Mouse (Mus musculus) liver, embryonic 16.5 days (tissue): ENCODE data around the gene Slc10a7. TPM values are rescaled to one million over a fixed set of nuclear protein-coding genes. Genes with fewer than 3 reads are reported as not detected.
"Not testable (repeated sequence)": the region's sequence is repeated elsewhere in the genome, so short reads cannot be mapped to it uniquely, and the experiment has no call there.

Experiments used
- ATAC-seq: fragments of 200-750 bp; cut with Nextera tagmentation; 2 replicates; pipeline ENCODE4 v1.8.0; 2017; ENCODE audit warnings: low read depth, mild to moderate bottlenecking, moderate number of reproducible peaks, moderate library complexity
- H3K27ac ChIP-seq: fragments of 300-500 bp; sonication (generic); 2 replicates; pipeline ENCODE4 v1.5.1; 2014; ENCODE audit warnings: mild to moderate bottlenecking, low read length
- H3K27me3 ChIP-seq: fragments of 300-500 bp; sonication (generic); 2 replicates; pipeline ENCODE4 v1.6.1; 2014; ENCODE audit warnings: low read depth, low read length, mixed read lengths; ENCODE audit not compliant: control insufficient read depth, insufficient read depth
- H3K36me3 ChIP-seq: fragments of 300-500 bp; sonication (generic); 2 replicates; pipeline ENCODE4 v1.6.1; 2014; ENCODE audit warnings: mild to moderate bottlenecking; ENCODE audit not compliant: control insufficient read depth, insufficient read depth
- H3K4me1 ChIP-seq: fragments of 300-500 bp; sonication (generic); 2 replicates; pipeline ENCODE4 v1.6.1; 2014; ENCODE audit warnings: low read depth, low read length, mixed read lengths; ENCODE audit not compliant: control insufficient read depth
- H3K4me2 ChIP-seq: fragments of 300-500 bp; sonication (generic); 2 replicates; pipeline ENCODE4 v1.6.1; 2014; ENCODE audit warnings: low read depth, low read length, mixed read lengths
- H3K4me3 ChIP-seq: fragments of 300-500 bp; sonication (generic); 2 replicates; pipeline ENCODE4 v1.5.1; 2014; ENCODE audit warnings: low read depth, mild to moderate bottlenecking, low read length
- H3K9ac ChIP-seq: fragments of 300-500 bp; sonication (generic); 2 replicates; pipeline ENCODE4 v1.6.1; 2014; ENCODE audit warnings: low read depth, low read length
- H3K9me3 ChIP-seq: fragments of 300-500 bp; sonication (generic); replicated peaks from 2 replicates; pipeline ENCODE4 v1.6.1; 2016; ENCODE audit warnings: low read length; ENCODE audit not compliant: control insufficient read depth
- WGBS: fragments of 180-500 bp; shearing (Covaris S2); extraction: QIAGEN DNeasy Blood & Tissue Kit; methylation state at CpG from one replicate; pipeline ENCODE4 v1.1.7; 2014; ENCODE audit not compliant: insufficient replicate concordance; 5-methylcytosine and 5-hydroxymethylcytosine counted together
- polyA plus RNA-seq: library from polyadenylated mRNA; unstranded; fragments of >200 nt; fragmentation: Nextera tagmentation; extraction: Ambion mirVana; gene quantifications from 2 replicates; pipeline ENCODE4 v1.2.1, GENCODE M21; 2015

The Slc10a7 gene
- polyA plus RNA-seq, 1 experiment from 2014 or later = 6.2 TPM

DNA sequence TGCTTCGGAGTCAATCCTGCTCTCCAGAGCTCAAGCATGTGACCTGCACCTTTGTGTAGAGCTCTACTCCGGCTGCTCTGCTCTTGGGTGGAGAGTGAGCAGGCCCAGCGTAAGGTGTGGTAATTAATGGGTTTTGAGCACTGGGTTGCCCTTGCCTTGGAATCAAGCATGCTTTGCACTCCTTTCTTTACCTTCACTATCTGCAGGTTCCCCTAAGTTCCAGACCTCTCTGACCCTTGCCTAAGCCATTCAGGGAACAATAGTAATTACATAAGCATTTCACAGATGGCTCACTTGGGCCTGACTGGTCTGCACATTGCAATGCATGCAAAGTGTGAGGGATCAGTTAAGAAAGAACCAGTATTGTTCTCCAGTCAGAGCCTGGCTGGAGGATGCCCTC lies 28.6 kb downstream of the Slc10a7 start:
- H3K27ac ChIP-seq = no peak overlapping the region
- no peak overlapping the region for H3K4me3 ChIP-seq
- H3K9ac ChIP-seq = no peak overlapping the region
- no peaks in the 10 kb centered on the region for H3K9me3 ChIP-seq
- no peak for ATAC-seq
- H3K4me1 ChIP-seq = no peaks in the 10 kb centered on the region
- no peak overlapping the region for H3K4me2 ChIP-seq
- 84% methylated on average over 3 of the region's 3 CpGs for WGBS
- H3K36me3 ChIP-seq = peaks cover 4% of the 10 kb centered on the region
- no peaks in the 10 kb centered on the region for H3K27me3 ChIP-seq

- H3K4me3 ChIP-seq, H3K36me3 ChIP-seq, H3K4me1 ChIP-seq, H3K9ac ChIP-seq, ATAC-seq, H3K9me3 ChIP-seq, H3K4me2 ChIP-seq, H3K27me3 ChIP-seq, H3K27ac ChIP-seq: not testable (repeated sequence)
- WGBS = 86% methylated on average over 3 of the region's 6 CpGs
Measured at GRCm38 (mm10) chr8:78542670-78543069, 33.5 kb downstream of the Slc10a7 start.

DNA sequence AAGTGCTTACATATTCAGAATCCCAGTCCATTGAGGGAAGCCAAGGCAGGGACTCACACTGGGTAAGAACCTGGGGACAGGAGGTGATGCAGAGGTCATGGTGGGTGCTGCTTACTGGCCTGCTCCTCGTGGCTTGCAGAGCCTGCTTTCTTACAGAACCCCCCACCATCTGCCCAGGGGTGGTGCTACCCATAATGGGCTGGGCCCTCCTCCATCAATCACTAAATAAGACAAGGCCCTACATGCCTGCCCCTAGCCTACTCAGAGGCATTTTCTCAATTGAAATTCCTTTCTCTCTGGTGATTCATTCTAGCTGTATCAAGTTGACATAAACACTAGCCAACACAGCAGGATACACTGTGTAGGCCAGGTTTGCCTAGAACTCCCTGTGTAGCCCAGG lies 34.5 kb downstream of the Slc10a7 start:
- H3K36me3 ChIP-seq = peaks cover 4% of the 10 kb centered on the region; the same call in 1 of the 2 replicates
- no peak overlapping the region for H3K9ac ChIP-seq
- 58% methylated on average over 1 of the region's 1 CpGs for WGBS
- no peaks in the 10 kb centered on the region for H3K9me3 ChIP-seq
- H3K4me2 ChIP-seq = no peak overlapping the region
- no peak for ATAC-seq
- H3K27me3 ChIP-seq = no peaks in the 10 kb centered on the region
- no peak overlapping the region for H3K4me3 ChIP-seq
- H3K4me1 ChIP-seq = no peaks in the 10 kb centered on the region; the same call in 1 of the 2 replicates
- no peak overlapping the region for H3K27ac ChIP-seq

DNA sequence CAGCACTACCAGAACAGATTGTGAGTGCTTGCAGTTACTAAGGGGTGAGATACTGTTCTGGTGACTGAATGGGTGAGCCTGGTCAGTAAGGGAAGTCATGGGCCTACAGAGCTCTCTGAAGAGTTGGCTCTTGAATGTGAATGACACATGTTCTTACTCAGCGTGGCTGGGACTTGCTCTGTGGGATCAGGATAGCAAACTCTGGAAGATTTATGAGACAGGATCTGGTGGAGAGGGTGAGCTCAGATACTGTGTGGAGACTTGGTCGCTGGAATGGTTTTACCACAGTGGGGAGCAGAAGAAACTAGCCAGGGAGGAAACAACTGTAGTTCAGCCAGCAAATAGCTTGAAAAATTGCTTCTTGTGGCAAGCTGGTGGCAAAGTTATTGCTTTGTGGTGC lies 35.4 kb downstream of the Slc10a7 start:
- Histone ChIP-seq H3K9ac (no peak overlapping the region), H3K9me3 (no peaks in the 10 kb centered on the region), H3K4me2 (no peak overlapping the region), H3K27me3 (no peaks in the 10 kb centered on the region), H3K4me1 (no peaks in the 10 kb centered on the region; the same call in 1 of the 2 replicates), H3K4me3 (no peak overlapping the region), H3K36me3 (peaks cover 4% of the 10 kb centered on the region; the same call in 1 of the 2 replicates), H3K27ac (no peak overlapping the region)
- no peak for ATAC-seq
- 56% methylated on average over 2 of the region's 2 CpGs for WGBS

- not testable (repeated sequence) for H3K36me3 ChIP-seq, H3K4me3 ChIP-seq, H3K9ac ChIP-seq, ATAC-seq, H3K9me3 ChIP-seq, H3K27me3 ChIP-seq, H3K4me2 ChIP-seq, H3K27ac ChIP-seq, H3K4me1 ChIP-seq
- 22% methylated on average over 7 of the region's 14 CpGs for WGBS
Measured at GRCm38 (mm10) chr8:78545153-78545817, 36.1 kb downstream of the Slc10a7 start.

GRCm38 (mm10) chr8:78549971-78550751 lies 41.0 kb downstream of the Slc10a7 start:
- H3K9me3 ChIP-seq = no peaks in the 10 kb centered on the region
- no peak overlapping the region for H3K4me3 ChIP-seq
- no peak overlapping the region for H3K27ac ChIP-seq
- no peaks in the 10 kb centered on the region for H3K36me3 ChIP-seq
- H3K4me2 ChIP-seq = no peak overlapping the region
- no peaks in the 10 kb centered on the region for H3K27me3 ChIP-seq
- H3K4me1 ChIP-seq = no peaks in the 10 kb centered on the region; the same call in 1 of the 2 replicates
- WGBS = 72% methylated on average over 10 of the region's 10 CpGs
- no peak overlapping the region for H3K9ac ChIP-seq
- no peak for ATAC-seq

- Histone ChIP-seq H3K9me3 (no peaks in the 10 kb centered on the region), H3K4me3 (no peak overlapping the region), H3K36me3 (no peaks in the 10 kb centered on the region), H3K4me2 (no peak overlapping the region), H3K4me1 (no peaks in the 10 kb centered on the region), H3K27me3 (no peaks in the 10 kb centered on the region), H3K9ac (no peak overlapping the region), H3K27ac (no peak overlapping the region)
- 75% methylated on average over 2 of the region's 2 CpGs for WGBS
- no peak for ATAC-seq
Measured at GRCm38 (mm10) chr8:78550752-78551134, 41.6 kb downstream of the Slc10a7 start.

- Histone ChIP-seq H3K27ac (no peak overlapping the region), H3K27me3 (no peaks in the 10 kb centered on the region), H3K4me2 (no peak overlapping the region), H3K9ac (no peak overlapping the region), H3K4me1 (no peaks in the 10 kb centered on the region), H3K36me3 (no peaks in the 10 kb centered on the region), H3K4me3 (no peak overlapping the region), H3K9me3 (no peaks in the 10 kb centered on the region)
- 70% methylated on average over 4 of the region's 4 CpGs for WGBS
- ATAC-seq = no peak
Measured at GRCm38 (mm10) chr8:78555817-78556216, 46.7 kb downstream of the Slc10a7 start.

- no peaks in the 10 kb centered on the region for H3K4me1 ChIP-seq
- H3K4me2 ChIP-seq = no peak overlapping the region
- H3K9ac ChIP-seq = no peak overlapping the region
- H3K9me3 ChIP-seq = no peaks in the 10 kb centered on the region; the same call in 1 of the 2 replicates
- peaks cover 3% of the 10 kb centered on the region; the same call in 1 of the 2 replicates for H3K36me3 ChIP-seq
- no peak for ATAC-seq
- 73% methylated on average over 11 of the region's 11 CpGs for WGBS
- H3K27me3 ChIP-seq = no peaks in the 10 kb centered on the region
- no peak overlapping the region for H3K4me3 ChIP-seq
- H3K27ac ChIP-seq = no peak overlapping the region
Measured at GRCm38 (mm10) chr8:78556773-78557434, 47.8 kb downstream of the Slc10a7 start.
